Mouse (Mus musculus) limb, embryonic 11.5 days (tissue): ENCODE results near the gene 1700069L16Rik. TPM values are rescaled to one million over a fixed set of nuclear protein-coding genes. Genes with fewer than 3 reads are reported as not detected.

ENCODE experiments used
- ATAC-seq: fragments of 200-750 bp; cut with Nextera tagmentation; 2 replicates; pipeline ENCODE4 v1.8.0; 2017; ENCODE audit warnings: low read depth; ENCODE audit not compliant: insufficient number of reproducible peaks, low FRiP score, low TSS enrichment
- DNase-seq: peaks from one replicate; pipeline ENCODE4 v3.0.0-alpha.2; 2015; ENCODE audit warnings: low spot score
- H3K27ac ChIP-seq: fragments of 300-500 bp; sonication (generic); replicated peaks from 2 replicates; pipeline ENCODE4 v1.5.1; 2014; ENCODE audit warnings: low read depth, mild to moderate bottlenecking, low read length
- H3K27me3 ChIP-seq: fragments of 300-500 bp; sonication (generic); 2 replicates; pipeline ENCODE4 v1.6.1; 2014; ENCODE audit warnings: mild to moderate bottlenecking, low read length, mixed read lengths; ENCODE audit not compliant: control insufficient read depth, insufficient read depth
- H3K36me3 ChIP-seq: fragments of 300-500 bp; sonication (generic); 2 replicates; pipeline ENCODE4 v1.6.1; 2014; ENCODE audit warnings: mild to moderate bottlenecking, low read length, moderate library complexity, mixed read lengths; ENCODE audit not compliant: control insufficient read depth, insufficient read depth
- H3K4me1 ChIP-seq: fragments of 300-500 bp; sonication (generic); 2 replicates; pipeline ENCODE4 v1.6.1; 2014; ENCODE audit warnings: low read length, mixed read lengths; ENCODE audit not compliant: control insufficient read depth, insufficient read depth
- H3K4me2 ChIP-seq: fragments of 300-500 bp; sonication (generic); 2 replicates; pipeline ENCODE4 v1.6.1; 2014; ENCODE audit warnings: low read depth, mild to moderate bottlenecking, moderate library complexity; ENCODE audit not compliant: severe bottlenecking
- H3K4me3 ChIP-seq: fragments of 300-500 bp; sonication (generic); 2 replicates; pipeline ENCODE4 v1.5.1; 2014; ENCODE audit warnings: low read depth, low read length
- H3K9ac ChIP-seq: fragments of 300-500 bp; sonication (generic); 2 replicates; pipeline ENCODE4 v1.6.1; 2014; ENCODE audit warnings: mild to moderate bottlenecking, low read length
- H3K9me3 ChIP-seq: fragments of 300-500 bp; sonication (generic); 2 replicates; pipeline ENCODE4 v1.6.1; 2016; ENCODE audit warnings: low read length; ENCODE audit not compliant: control insufficient read depth
- WGBS: fragments of 180-500 bp; shearing (Covaris S2); extraction: QIAGEN DNeasy Blood & Tissue Kit; methylation state at CpG from one replicate; pipeline ENCODE4 v1.1.7; 2014; 5-methylcytosine and 5-hydroxymethylcytosine counted together
- polyA plus RNA-seq: library from polyadenylated mRNA; unstranded; fragments of >200 nt; fragmentation: Nextera tagmentation; extraction: Ambion mirVana; gene quantifications from 2 replicates; pipeline ENCODE4 v1.2.1, GENCODE M21; 2014

Gene 1700069L16Rik
- polyA plus RNA-seq, 1 experiment from 2014 or later = not detected

- 77% methylated on average over 2 of the region's 2 CpGs for WGBS
These were observed 11.7 kb downstream of the 1700069L16Rik start for GRCm38 (mm10) chr5:113712861-113713260.

GRCm38 (mm10) chr5:113703803-113704585, 20.6 kb downstream of the 1700069L16Rik start:
- H3K9ac ChIP-seq = no peak overlapping the region
- H3K9me3 ChIP-seq = no peaks in the 10 kb centered on the region
- H3K4me1 ChIP-seq = peaks cover 9% of the 10 kb centered on the region; the same call in 1 of the 2 replicates
- no peak for DNase-seq
- no peaks in the 10 kb centered on the region for H3K27me3 ChIP-seq
- no peak overlapping the region for H3K27ac ChIP-seq
- H3K4me2 ChIP-seq = no peak overlapping the region
- H3K36me3 ChIP-seq = no peaks in the 10 kb centered on the region
- no peak for ATAC-seq
- WGBS = 52% methylated on average over 21 of the region's 21 CpGs
- no peak overlapping the region for H3K4me3 ChIP-seq

More at GRCm38 (mm10) chr5:113712861-113713260, 11.7 kb downstream of the 1700069L16Rik start:
- Histone ChIP-seq H3K4me2 (no peak overlapping the region), H3K4me1 (no peaks in the 10 kb centered on the region), H3K36me3 (no peaks in the 10 kb centered on the region), H3K9me3 (no peaks in the 10 kb centered on the region), H3K27me3 (no peaks in the 10 kb centered on the region), H3K9ac (no peak overlapping the region), H3K4me3 (no peak overlapping the region), H3K27ac (no peak overlapping the region)
- DNase-seq = no peak
- ATAC-seq = no peak

DNA sequence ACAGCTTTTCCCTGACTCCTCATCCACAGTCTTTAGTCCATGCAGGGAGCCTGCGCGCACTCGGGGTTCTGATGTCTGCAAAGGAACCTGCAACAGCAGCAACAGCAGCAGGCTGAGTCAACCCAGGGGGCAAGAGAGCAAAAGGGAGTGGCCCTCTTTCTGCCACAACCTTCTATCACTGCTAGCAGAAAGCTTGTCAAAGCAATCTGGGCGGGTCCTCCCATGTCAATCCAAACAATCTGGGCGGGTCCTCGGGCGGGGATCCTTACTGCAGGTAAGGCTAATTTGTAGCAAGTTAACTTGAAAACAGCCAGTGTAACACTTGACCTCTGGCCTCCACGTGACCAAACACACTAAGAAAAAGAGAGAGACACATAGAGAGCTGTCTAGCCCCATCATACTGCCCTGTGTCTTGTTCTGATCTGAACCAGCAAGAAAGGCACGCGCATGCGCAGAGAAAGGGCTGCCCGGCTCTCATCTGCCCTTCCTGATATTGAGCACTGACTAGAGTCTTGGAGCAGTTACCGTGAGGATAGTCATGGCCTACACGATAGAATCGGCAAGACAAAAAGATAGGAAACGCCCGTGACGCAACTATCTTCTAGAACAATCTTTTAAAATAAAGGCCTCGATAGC, 24.1 kb downstream of the 1700069L16Rik start:
- WGBS = 78% methylated on average over 19 of the region's 19 CpGs
- no peak for ATAC-seq
- H3K4me1 ChIP-seq = peaks cover 12% of the 10 kb centered on the region

DNA sequence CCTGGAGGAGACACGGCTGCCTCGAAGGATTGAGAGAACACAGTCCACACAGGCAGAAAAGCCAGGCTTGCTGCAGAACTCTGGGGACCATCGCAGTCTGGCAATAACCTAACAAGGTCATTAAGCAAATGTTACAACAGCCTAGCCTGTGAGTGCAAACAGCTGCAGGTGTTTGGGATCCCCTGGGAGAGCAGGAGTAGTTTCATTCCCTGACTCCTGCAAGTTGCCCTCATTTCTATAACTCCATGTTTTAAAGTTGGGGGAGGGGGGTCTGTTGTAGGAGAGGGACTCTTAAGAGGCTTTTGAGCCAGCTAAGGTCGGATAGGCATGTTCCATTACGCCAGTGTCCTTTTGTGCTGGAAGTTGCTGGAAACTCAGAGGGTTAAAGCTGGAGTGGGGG, 30.2 kb downstream of the 1700069L16Rik start:
- Histone ChIP-seq H3K4me2 (peak overlapping the region; percentile 8; the same call in 1 of the 2 replicates), H3K27ac (peak overlapping the region; percentile 89), H3K9me3 (no peaks in the 10 kb centered on the region), H3K9ac (no peak overlapping the region), H3K36me3 (no peaks in the 10 kb centered on the region), H3K4me1 (peaks cover 20% of the 10 kb centered on the region), H3K4me3 (no peak overlapping the region), H3K27me3 (no peaks in the 10 kb centered on the region)
- DNase-seq (peak; percentile 80), ATAC-seq (peak; percentile 78)
- WGBS = 12% methylated on average over 5 of the region's 5 CpGs

More for the DNA sequence above, 24.1 kb downstream of the 1700069L16Rik start:
- no peak for DNase-seq
- Histone ChIP-seq H3K27me3 (no peaks in the 10 kb centered on the region), H3K4me3 (no peak overlapping the region), H3K36me3 (no peaks in the 10 kb centered on the region), H3K27ac (no peak overlapping the region), H3K4me2 (no peak overlapping the region), H3K9me3 (no peaks in the 10 kb centered on the region), H3K9ac (no peak overlapping the region)

DNA sequence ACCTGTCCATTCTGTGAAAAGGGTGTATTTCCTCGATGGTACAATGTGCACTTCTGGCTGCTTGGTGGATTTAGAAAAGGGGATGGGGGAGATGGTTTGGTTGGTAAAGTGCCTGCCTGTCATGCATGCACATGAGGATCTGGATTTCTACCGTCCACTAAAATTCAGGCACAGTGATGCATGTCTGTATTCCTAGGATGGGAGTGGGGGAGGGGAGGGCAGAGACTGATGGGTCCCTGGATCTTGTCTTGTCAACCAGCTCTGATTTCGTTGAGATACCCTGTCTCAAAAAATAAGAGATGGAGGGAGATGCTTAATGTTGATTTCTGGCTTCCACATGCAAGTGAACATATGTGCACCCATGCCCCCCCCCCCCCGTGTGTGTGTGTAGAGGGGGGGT, 30.6 kb downstream of the 1700069L16Rik start:
- ATAC-seq = no peak
- H3K4me1 ChIP-seq = peaks cover 23% of the 10 kb centered on the region
- 40% methylated on average over 4 of the region's 4 CpGs for WGBS
- H3K36me3 ChIP-seq = no peaks in the 10 kb centered on the region
- no peak overlapping the region for H3K9ac ChIP-seq
- H3K4me3 ChIP-seq = no peak overlapping the region
- peak overlapping the region; percentile 8; the same call in 1 of the 2 replicates for H3K4me2 ChIP-seq
- DNase-seq = no peak
- peak overlapping the region; percentile 89 for H3K27ac ChIP-seq
- no peaks in the 10 kb centered on the region for H3K27me3 ChIP-seq
- H3K9me3 ChIP-seq = no peaks in the 10 kb centered on the region

- no peak overlapping the region for H3K4me2 ChIP-seq
- 89% methylated on average over 8 of the region's 8 CpGs for WGBS
- peaks cover 29% of the 10 kb centered on the region for H3K4me1 ChIP-seq
- ATAC-seq (no peak), DNase-seq (no peak)
- no peaks in the 10 kb centered on the region for H3K27me3 ChIP-seq
- no peaks in the 10 kb centered on the region for H3K9me3 ChIP-seq
- no peak overlapping the region; the same call in 1 of the 2 replicates for H3K27ac ChIP-seq
- H3K4me3 ChIP-seq = no peak overlapping the region
- H3K36me3 ChIP-seq = no peaks in the 10 kb centered on the region
- H3K9ac ChIP-seq = no peak overlapping the region
These were observed 31.3 kb downstream of the 1700069L16Rik start for GRCm38 (mm10) chr5:113693196-113693755.

- H3K36me3 ChIP-seq = no peaks in the 10 kb centered on the region
- no peak for ATAC-seq
- WGBS = 87% methylated on average over 2 of the region's 2 CpGs
- H3K4me1 ChIP-seq = peaks cover 32% of the 10 kb centered on the region
- H3K27me3 ChIP-seq = no peaks in the 10 kb centered on the region
- H3K27ac ChIP-seq = no peak overlapping the region
- no peak for DNase-seq
- no peak overlapping the region for H3K9ac ChIP-seq
- H3K4me2 ChIP-seq = no peak overlapping the region
- no peaks in the 10 kb centered on the region for H3K9me3 ChIP-seq
- no peak overlapping the region for H3K4me3 ChIP-seq
These were observed 33.7 kb downstream of the 1700069L16Rik start for GRCm38 (mm10) chr5:113690866-113691265.

DNA sequence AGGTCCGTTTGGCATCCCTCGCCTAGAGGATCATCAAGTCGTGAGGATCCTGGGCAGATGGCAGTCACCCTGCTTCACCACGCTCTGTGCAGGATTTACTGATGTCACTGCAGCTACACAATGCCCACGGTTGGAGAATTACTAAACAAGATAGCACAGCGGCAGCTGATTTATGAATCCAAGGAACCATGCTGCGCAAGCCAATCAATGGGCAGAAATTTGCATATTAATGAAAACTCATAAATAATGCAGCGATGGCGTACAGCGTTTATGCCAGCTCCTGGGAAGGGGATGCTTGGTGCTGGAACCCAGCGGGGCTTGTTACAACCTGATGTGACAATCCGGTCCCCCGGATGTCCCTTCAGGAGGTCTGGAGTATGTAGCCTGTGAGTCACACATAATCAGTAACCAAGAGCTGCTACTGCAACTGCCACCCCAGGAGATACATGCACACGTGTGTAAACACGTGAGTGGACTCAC, 34.5 kb downstream of the 1700069L16Rik start:
- Histone ChIP-seq H3K36me3 (no peaks in the 10 kb centered on the region), H3K4me2 (no peak overlapping the region), H3K4me1 (peaks cover 25% of the 10 kb centered on the region), H3K4me3 (no peak overlapping the region), H3K9ac (no peak overlapping the region), H3K27me3 (no peaks in the 10 kb centered on the region), H3K27ac (no peak overlapping the region), H3K9me3 (no peaks in the 10 kb centered on the region)
- DNase-seq (no peak), ATAC-seq (no peak)
- WGBS = 79% methylated on average over 15 of the region's 15 CpGs
